16 mouse cellular contexts compared by ENCODE assay signal in the genomic region with DNA sequence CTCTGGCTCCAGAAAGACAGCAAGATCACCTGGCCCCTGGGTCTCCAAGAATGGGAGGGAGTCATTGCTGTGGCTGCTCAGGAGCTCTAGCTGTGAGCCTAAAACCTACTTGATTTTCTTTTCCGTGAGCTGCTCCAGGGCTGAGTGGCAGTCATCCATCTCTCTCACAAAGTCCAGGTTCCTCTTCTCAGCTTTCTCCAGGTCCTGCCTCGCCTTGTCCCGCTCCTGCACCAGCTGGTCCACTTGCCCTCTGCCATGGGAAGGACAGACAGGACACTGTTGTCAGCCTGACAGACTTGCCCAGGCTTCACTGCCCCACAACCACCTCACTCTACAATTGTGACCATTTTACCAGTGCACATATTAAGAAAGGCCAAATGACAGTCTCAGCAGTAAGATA.
"Had no signal": no experiment of that assay in that cellular context is flagged by ENCODE, and none has a peak within 500 bp of the region (broad histone marks: within the 10 kb centered on the region; RNA-seq: fewer than 3 reads in every experiment).

No protein-coding gene starts in this region.

- H3K27ac ChIP-seq: neural tube, embryonic 13.5 days; neural tube, embryonic 15.5 days; stomach, embryonic 15.5 days; stomach, postnatal 0 days had no signal

- H3K4me1 ChIP-seq: neural tube, embryonic 13.5 days; neural tube, embryonic 15.5 days; stomach, embryonic 15.5 days had no signal

- H3K4me2 ChIP-seq: neural tube, embryonic 13.5 days; neural tube, embryonic 15.5 days; stomach, embryonic 15.5 days had no signal

- H3K27me3 ChIP-seq: neural tube, embryonic 13.5 days; neural tube, embryonic 15.5 days; stomach, embryonic 15.5 days had no signal

- DNase-seq: retina, postnatal 1 day; right cerebral cortex, adult 18-20 months; right cerebral cortex, postnatal 14 days; right cerebral cortex, postnatal 25 days; right cerebral cortex, postnatal 4 days; spleen, adult 18-20 months; thymus, adult 18-20 months; thymus, adult 2 months; thymus, postnatal 14 days; thymus, postnatal 25 days; thymus, postnatal 36 days; thymus, postnatal 4 days had no signal

- H3K9ac ChIP-seq: neural tube, embryonic 13.5 days; neural tube, embryonic 15.5 days; stomach, embryonic 15.5 days had no signal

- H3K4me3 ChIP-seq: neural tube, embryonic 13.5 days; neural tube, embryonic 15.5 days; stomach, embryonic 15.5 days had no signal

- H3K9me3 ChIP-seq: neural tube, embryonic 13.5 days; neural tube, embryonic 15.5 days; stomach, embryonic 15.5 days had no signal
